Mouse (Mus musculus) testis, adult 2 months (tissue): ENCODE measurements around the gene Olfr1019.

Experiments
- CTCF ChIP-seq: fragments of 200-500 bp; IDR thresholded peaks from 2 replicates; pipeline ENCODE4 v1.5.1; 2012; ENCODE audit warnings: low read depth, mild to moderate bottlenecking, inconsistent platforms, low read length, moderate library complexity; ENCODE audit not compliant: control insufficient read depth, insufficient read depth, insufficient replicate concordance
- POLR2A ChIP-seq: fragments of 200-500 bp; IDR thresholded peaks from 2 replicates; pipeline ENCODE4 v1.6.1; 2012; ENCODE audit warnings: low read depth, mild to moderate bottlenecking, inconsistent platforms, low read length, moderate library complexity; ENCODE audit not compliant: control insufficient read depth

GRCm38 (mm10) chr2:85845383-85845782, at the start of gene Olfr1019:
- TF ChIP-seq POLR2A, result no peak
- TF ChIP-seq CTCF, result no peak
